Mouse (Mus musculus): ENCODE data around the gene Lgals9. TPM values are rescaled to one million over a fixed set of nuclear protein-coding genes. Genes with fewer than 3 reads are reported as not detected.
A peak's percentile ranks its signal among the peaks of the same experiment; 100 is the strongest.

The Lgals9 gene
- total RNA-seq (2021): 1 to 10 TPM; 4.2 to 5.5 TPM
- long read RNA-seq, experiment 1, partial matches to known transcripts: 2 of 5 reads
- long read RNA-seq, experiment 1, other reads (novel, unspliced or antisense): 3 of 5 reads
- long read RNA-seq, experiment 2, partial matches to known transcripts: 2 of 2 reads
- long read RNA-seq, experiment 2, other reads (novel, unspliced or antisense): 0 of 2 reads

DNA sequence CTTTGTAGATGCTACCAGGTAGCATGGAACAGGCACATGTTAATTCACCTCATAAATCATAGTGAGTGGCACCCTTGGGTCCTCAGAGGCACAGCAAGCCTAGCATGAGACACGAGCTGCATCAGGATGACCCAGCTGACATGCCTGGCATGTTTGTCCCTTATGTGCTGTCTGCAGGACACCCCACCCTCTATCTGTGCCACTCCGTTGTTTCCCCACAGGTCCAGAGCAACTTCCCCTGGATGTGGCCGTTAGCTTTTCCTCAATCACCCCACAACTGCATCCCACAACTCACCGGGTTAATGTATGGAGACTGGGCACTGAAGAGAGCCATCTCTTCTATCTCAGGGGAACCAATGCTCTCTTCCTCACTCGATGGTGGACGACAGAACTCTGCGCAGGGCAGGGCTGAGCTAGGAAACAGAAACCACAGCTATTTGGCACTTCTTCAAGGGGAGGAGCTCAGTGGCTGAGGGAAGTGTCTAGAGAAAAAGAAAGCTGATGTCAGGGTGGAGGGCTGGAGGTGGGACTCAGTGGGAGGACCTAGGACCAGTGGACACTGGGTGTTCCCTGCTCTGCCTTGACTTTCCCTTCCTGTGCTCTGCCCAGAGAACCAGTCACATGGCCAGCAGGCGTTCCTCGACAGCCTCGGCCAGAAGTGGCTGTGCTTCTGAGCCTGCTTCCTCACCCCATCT lies at the start of gene Lgals9:
Lgals9 (minus strand) TSS at position 464 of the 695 bp plus-strand sequence.
- no peak for DNase-seq (ENCODE audit: extremely low spot score in 1 of 2, low spot score in 2 of 2)
- H3K27ac ChIP-seq: no peak within 1 kb of the TSS; the same call in 1 of the 2 replicates
- intact Hi-C loops (cut with DNase I): no loop called here
- H3K4me3 ChIP-seq: peak within 1 kb of the TSS; percentile 33
- TF ChIP-seq CTCF (IDR thresholded peaks at IDR 0.05): no peak

DNA sequence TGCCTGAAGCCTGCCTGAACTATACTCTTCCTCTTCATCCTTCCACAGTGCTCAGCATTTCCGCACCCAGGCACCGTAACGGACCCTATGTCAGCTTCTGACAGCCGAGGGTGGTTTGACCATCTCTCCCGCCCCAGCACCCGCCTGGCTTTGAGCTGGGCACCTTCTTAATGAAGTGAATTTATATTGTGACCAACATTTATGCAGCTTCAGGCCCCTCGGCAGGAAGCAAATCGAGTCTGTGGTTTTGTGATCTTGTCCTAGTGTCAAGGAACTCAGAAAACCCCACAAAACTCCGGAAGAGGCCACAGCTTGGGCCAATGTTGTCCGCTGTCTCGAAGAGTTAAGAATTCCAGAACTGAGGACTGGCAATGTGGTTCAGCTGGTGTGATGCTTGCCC lies 48.9 kb upstream of the Lgals9 start:
- DNase-seq (ENCODE audit: extremely low spot score in 1 of 2, low spot score in 2 of 2): no peak
- intact Hi-C loops (cut with DNase I): loop anchor here (5.0 kb wide), 1 partner anchor 114 kb away; the partner anchor contains the start of gene Ksr1
- no peak for TF ChIP-seq CTCF (IDR thresholded peaks at IDR 0.05)
- Histone ChIP-seq H3K27ac (no peak overlapping the region), H3K4me3 (no peak overlapping the region)

DNA sequence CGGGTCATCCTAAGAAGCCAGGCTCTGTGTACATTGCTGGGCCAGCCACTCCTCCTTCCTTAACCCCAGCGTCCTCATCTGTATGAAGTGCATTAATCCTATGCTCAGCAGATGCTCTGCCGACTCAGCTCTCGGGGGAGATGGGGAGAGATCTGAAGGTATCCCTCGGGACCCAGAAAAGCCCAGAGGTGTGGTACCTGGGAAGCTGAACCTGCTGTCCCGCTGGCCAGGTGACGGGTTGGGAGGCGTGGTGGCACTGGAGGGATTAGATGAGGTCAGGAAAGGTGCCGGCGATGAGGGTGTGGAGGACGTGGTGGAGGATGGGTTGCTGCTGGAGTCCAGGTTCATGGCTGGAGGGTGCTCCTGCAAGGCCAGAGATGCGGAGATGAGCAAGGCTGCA lies 48.3 kb upstream of the Lgals9 start:
- no peak for TF ChIP-seq CTCF (IDR thresholded peaks at IDR 0.05)
- Histone ChIP-seq H3K27ac (no peak overlapping the region), H3K4me3 (no peak overlapping the region)
- intact Hi-C loops (cut with DNase I): loop anchor here (5.0 kb wide), 1 partner anchor 114 kb away; the partner anchor contains the start of gene Ksr1
- no peak for DNase-seq (ENCODE audit: extremely low spot score in 1 of 2, low spot score in 2 of 2)

DNA sequence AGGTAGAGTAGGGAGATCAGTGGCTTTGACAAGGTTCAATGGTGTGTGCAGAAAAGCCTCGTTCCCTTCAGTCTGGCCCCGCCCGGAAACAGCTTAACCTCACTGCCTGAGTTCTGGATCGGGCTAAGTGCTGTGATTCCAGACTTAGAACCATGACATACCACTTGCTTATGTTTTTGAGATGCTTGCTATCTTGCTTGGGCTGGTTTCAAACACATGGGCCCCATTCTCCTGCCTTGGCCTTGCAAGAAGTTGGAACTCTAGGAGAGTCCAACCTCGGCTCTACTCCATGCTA lies 46.7 kb upstream of the Lgals9 start:
- DNase-seq (ENCODE audit: extremely low spot score in 1 of 2, low spot score in 2 of 2): no peak
- TF ChIP-seq CTCF (IDR thresholded peaks at IDR 0.05): no peak
- intact Hi-C loops (cut with DNase I): loop anchor here (2.0 to 5.0 kb wide), 2 partner anchors 116 to 265 kb away; partner anchors contain the start of genes Gm9964 and Ksr1
- H3K27ac ChIP-seq: no peak overlapping the region
- no peak overlapping the region for H3K4me3 ChIP-seq

DNA sequence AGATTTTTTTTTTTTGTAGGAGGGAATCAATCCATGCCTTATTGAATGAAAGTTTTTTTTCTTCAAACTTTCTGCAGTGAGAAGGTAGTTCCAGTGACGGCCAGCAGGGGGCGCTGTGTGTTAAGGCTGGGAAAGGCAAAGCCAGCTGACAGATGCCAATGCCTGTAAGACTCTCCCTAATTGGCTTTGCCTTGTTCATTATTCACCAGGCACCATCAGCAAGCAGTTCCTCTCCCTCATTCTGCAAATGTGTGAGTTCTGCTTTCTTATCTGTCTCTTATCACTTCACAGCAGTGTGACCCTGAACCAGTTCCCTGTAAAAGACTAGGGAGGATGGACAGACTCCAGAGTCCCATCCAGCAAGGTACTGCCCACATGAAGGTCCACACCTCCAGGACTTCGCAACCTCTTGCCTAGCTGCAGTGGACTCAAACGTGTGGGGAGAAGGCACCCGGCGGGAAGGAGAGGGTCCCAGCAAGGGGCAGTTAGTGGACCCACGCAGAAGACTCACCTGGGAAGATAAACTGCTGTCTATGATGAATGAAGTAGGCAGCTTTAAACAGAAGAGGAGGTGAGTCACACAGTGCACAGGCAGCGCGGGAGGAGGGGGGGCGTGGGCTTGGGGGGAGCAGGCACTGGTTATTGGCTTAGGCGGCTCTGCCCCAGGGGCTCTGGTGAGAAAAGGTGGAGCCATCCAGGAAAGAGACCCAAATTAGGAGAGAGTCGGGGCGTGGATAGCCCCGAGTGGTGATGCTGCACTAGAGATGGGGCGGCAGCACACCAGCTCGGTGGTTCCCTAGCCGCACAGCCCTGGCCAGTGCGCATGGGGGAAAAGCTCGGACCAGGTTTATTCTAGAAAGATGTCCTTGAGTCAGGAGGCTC lies 46.1 kb upstream of the Lgals9 start:
- intact Hi-C loops (cut with DNase I): loop anchor here (1.0 to 5.0 kb wide), 3 partner anchors 116 to 266 kb away; partner anchors contain the start of genes Gm9964 and Ksr1
- H3K27ac ChIP-seq: no peak overlapping the region
- peak; percentile 80 to 86 for DNase-seq (ENCODE audit: extremely low spot score in 1 of 2, low spot score in 2 of 2)
- H3K4me3 ChIP-seq: no peak overlapping the region
- peak; percentile 98 for TF ChIP-seq CTCF (IDR thresholded peaks at IDR 0.05)

- H3K4me3 ChIP-seq: no peak overlapping the region
- DNase-seq (ENCODE audit: extremely low spot score in 1 of 2, low spot score in 2 of 2): no peak
- no peak for TF ChIP-seq CTCF (IDR thresholded peaks at IDR 0.05)
- H3K27ac ChIP-seq: no peak overlapping the region
- intact Hi-C loops (cut with DNase I): no loop called here
These were observed 39.0 kb upstream of the Lgals9 start for GRCm38 (mm10) chr11:79023751-79024150.

GRCm38 (mm10) chr11:79023342-79023741 lies 38.6 kb upstream of the Lgals9 start:
- Histone ChIP-seq H3K4me3 (no peak overlapping the region), H3K27ac (no peak overlapping the region)
- intact Hi-C loops (cut with DNase I): no loop called here
- no peak for TF ChIP-seq CTCF (IDR thresholded peaks at IDR 0.05)
- no peak for DNase-seq (ENCODE audit: extremely low spot score in 1 of 2, low spot score in 2 of 2)

GRCm38 (mm10) chr11:79022836-79023235 lies 38.1 kb upstream of the Lgals9 start:
- Histone ChIP-seq H3K4me3 (no peak overlapping the region), H3K27ac (no peak overlapping the region)
- no peak for DNase-seq (ENCODE audit: extremely low spot score in 1 of 2, low spot score in 2 of 2)
- intact Hi-C loops (cut with DNase I): no loop called here
- TF ChIP-seq CTCF (IDR thresholded peaks at IDR 0.05): no peak

DNA sequence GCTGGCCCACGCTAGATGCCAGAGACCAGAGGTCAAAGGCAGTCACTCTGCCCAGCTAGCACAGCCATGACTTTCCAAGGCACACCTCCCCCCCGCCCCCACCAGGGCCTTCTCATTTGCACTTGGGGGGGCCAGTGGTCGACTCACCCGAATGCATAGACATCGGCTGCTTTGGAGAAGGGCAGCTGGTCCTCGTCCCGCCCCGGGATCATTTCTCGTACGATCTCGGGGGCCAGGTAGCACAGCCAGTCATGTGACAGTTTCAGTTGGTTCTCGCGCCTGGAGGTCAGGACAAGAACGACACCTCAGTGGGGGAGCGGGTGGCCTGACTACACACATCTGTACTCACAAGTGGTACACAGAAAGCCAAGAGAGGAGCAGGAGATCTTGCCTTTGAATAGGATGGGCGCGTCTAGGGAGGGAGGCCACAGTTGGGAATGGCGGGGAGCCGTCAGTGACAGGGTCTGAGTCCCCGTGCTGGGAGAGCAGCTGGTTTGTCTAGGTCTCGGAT lies 35.8 kb upstream of the Lgals9 start:
- TF ChIP-seq CTCF (IDR thresholded peaks at IDR 0.05): no peak
- Histone ChIP-seq H3K27ac (no peak overlapping the region), H3K4me3 (no peak overlapping the region)
- no peak for DNase-seq (ENCODE audit: extremely low spot score in 1 of 2, low spot score in 2 of 2)
- intact Hi-C loops (cut with DNase I): no loop called here

DNA sequence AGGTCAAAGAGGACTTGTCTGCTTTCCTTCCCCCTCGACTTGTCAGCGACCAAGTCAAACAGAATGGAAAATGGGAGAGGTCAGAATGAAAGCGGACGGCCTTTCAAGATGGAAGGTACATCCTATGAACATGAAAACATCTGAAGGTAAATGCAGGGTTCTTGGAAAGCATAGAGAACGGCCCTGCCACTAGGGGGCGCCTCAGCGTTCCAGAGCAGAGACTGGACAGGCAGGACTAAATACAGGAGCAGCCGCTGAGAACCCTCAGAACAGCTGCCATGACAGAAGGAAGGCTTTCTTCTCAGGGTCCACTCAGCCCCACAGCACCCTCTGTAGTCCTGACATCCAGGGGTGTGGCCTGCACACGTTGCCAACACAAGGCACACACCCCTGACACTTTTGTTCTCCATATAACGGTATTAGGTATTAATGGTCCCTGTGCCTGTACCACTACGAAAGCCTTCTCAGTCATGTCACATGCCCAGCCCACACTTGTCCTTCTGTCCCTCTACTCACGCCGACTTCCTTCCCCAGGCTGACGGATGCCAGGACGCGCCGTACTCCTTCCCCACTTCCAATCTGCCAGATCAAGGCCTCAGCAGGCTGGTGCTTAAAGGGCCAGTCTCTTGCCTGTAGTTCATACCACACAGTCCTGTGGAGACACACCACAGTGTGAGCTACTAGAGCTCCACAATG lies 35.2 kb upstream of the Lgals9 start:
- Histone ChIP-seq H3K27ac (no peak overlapping the region), H3K4me3 (no peak overlapping the region)
- intact Hi-C loops (cut with DNase I): loop anchor here (2.0 to 10.0 kb wide), 3 partner anchors 195 to 375 kb away; partner anchors contain the start of gene Gm9964
- DNase-seq (ENCODE audit: extremely low spot score in 1 of 2, low spot score in 2 of 2): peak; percentile 26 to 44
- peak; percentile 65 for TF ChIP-seq CTCF (IDR thresholded peaks at IDR 0.05)
